Mouse (Mus musculus) lung, postnatal 0 days (tissue): ENCODE measurements around the gene Dhrs1.

Experiments used
- CTCF ChIP-seq: IDR thresholded peaks from 2 replicates; pipeline ENCODE4 v1.5.1; 2016; ENCODE audit warnings: antibody characterized with exemption, mild to moderate bottlenecking
- EP300 ChIP-seq: IDR thresholded peaks from 2 replicates; pipeline ENCODE4 v1.6.1; 2016; ENCODE audit warnings: antibody characterized with exemption, mild to moderate bottlenecking, control low read depth

DNA sequence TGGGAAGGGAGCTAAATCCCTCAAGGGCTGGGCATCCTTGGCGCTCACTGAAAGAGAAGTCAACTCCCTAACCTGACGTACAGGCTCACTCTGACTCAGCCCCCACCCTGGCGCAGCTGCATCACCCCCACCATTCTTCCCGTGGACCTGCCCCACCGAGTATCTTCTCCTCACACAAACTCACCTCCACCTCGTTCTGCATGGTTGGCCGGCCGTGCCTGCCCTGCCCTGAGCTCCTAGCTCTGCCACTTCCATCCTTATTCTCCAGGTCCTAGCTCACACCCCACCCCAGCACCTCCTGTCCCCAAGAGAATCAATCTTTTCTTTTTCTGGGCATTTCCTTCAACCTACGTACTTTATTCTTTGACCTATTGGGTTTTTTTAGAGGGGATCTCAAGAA lies 44.4 kb downstream of the Dhrs1 start:
- TF ChIP-seq EP300, result no peak
- TF ChIP-seq CTCF, result no peak
